In genomic region chr5:81097131-81097530, GRCm38 (mm10) we compare ENCODE assay signal across 13 mouse cellular contexts.
"Had no signal": no experiment of that assay in that cellular context is flagged by ENCODE, and none has a peak within 500 bp of the region (broad histone marks: within the 10 kb centered on the region; RNA-seq: fewer than 3 reads in every experiment).

No protein-coding gene starts in this region.

- DNase-seq: cerebellum, adult 2 months; cerebellum, adult 8-10 months; cerebellum, adult 9-10 months; cerebellum, postnatal 36 days; embryo, embryonic 11 days; forebrain, postnatal 0 days; gastrocnemius, adult 2 months; gastrocnemius, postnatal 10 days; gastrocnemius, postnatal 14 days; gastrocnemius, postnatal 25 days; gastrocnemius, postnatal 36 days; heart, adult 18-20 months; heart, adult 2 months had no signal
